Mouse (Mus musculus): ENCODE measurements around the gene Apol7e. TPM values are rescaled to one million over a fixed set of nuclear protein-coding genes. Genes with fewer than 3 reads are reported as not detected.
"Not testable (repeated sequence)": the region's sequence is repeated elsewhere in the genome, so short reads cannot be mapped to it uniquely, and the experiment has no call there.

Gene Apol7e
- total RNA-seq, 2 experiments from 2014 or later, result 0.28 TPM; not detected in 1

GRCm38 (mm10) chr15:77740511-77741297, 42.0 kb downstream of the Apol7e start:
- DNase-seq, result no peak

- not testable (repeated sequence) for DNase-seq
These were observed 42.9 kb downstream of the Apol7e start for GRCm38 (mm10) chr15:77741556-77741955.

GRCm38 (mm10) chr15:77744632-77745031, 46.0 kb downstream of the Apol7e start:
- no peak for DNase-seq

GRCm38 (mm10) chr15:77745081-77745480, 46.4 kb downstream of the Apol7e start:
- no peak for DNase-seq

GRCm38 (mm10) chr15:77746326-77746725, 47.7 kb downstream of the Apol7e start:
- no peak for DNase-seq

GRCm38 (mm10) chr15:77748414-77748813, 49.8 kb downstream of the Apol7e start:
- no peak for DNase-seq

- no peak for DNase-seq
These were observed 51.1 kb downstream of the Apol7e start for GRCm38 (mm10) chr15:77749717-77750116.

GRCm38 (mm10) chr15:77750461-77750860, 51.8 kb downstream of the Apol7e start:
- peak; percentile 51 to 68 for DNase-seq

GRCm38 (mm10) chr15:77752443-77752842, 53.8 kb downstream of the Apol7e start:
- DNase-seq, result no peak

- DNase-seq, result no peak
These were observed 56.5 kb downstream of the Apol7e start for GRCm38 (mm10) chr15:77755132-77755531.

GRCm38 (mm10) chr15:77756081-77756480, 57.4 kb downstream of the Apol7e start:
- DNase-seq, result no peak

- peak in 1 of 2 experiments; percentile 67 for DNase-seq
These were observed 58.2 kb downstream of the Apol7e start, which contains the start of gene Apol8 for GRCm38 (mm10) chr15:77756848-77757247. Gene Apol8, minus strand, starts transcription at chr15:77757003.

- no peak for DNase-seq
These were observed 59.0 kb downstream of the Apol7e start for GRCm38 (mm10) chr15:77757586-77758226.

- DNase-seq, result no peak
These were observed 61.4 kb downstream of the Apol7e start for GRCm38 (mm10) chr15:77760037-77760436.

GRCm38 (mm10) chr15:77761083-77761482, 62.4 kb downstream of the Apol7e start:
- DNase-seq, result no peak

- no peak for DNase-seq
These were observed 63.1 kb downstream of the Apol7e start for GRCm38 (mm10) chr15:77761561-77762380.

- DNase-seq, result no peak
These were observed 64.4 kb downstream of the Apol7e start for GRCm38 (mm10) chr15:77763050-77763449.

- DNase-seq, result peak in 1 of 2 experiments; percentile 42
These were observed 65.0 kb downstream of the Apol7e start for GRCm38 (mm10) chr15:77763702-77764101.

- peak; percentile 82 to 90 for DNase-seq
These were observed 65.8 kb downstream of the Apol7e start for GRCm38 (mm10) chr15:77764391-77765006.

GRCm38 (mm10) chr15:77765484-77766093, 66.9 kb downstream of the Apol7e start:
- no peak for DNase-seq

GRCm38 (mm10) chr15:77766981-77767380, 68.3 kb downstream of the Apol7e start:
- DNase-seq, result no peak

Measured in heart, adult 18-20 months (tissue).